Mouse (Mus musculus) midbrain, embryonic 12.5 days (tissue): ENCODE results near the gene Gm21981. TPM values are rescaled to one million over a fixed set of nuclear protein-coding genes. Genes with fewer than 3 reads are reported as not detected.

ENCODE experiments used
- ATAC-seq: fragments of 200-750 bp; cut with Nextera tagmentation; 2 replicates; pipeline ENCODE4 v1.8.0; 2017; ENCODE audit warnings: low read depth, moderate TSS enrichment, moderate library complexity; ENCODE audit not compliant: low FRiP score
- H3K27ac ChIP-seq: fragments of 300-500 bp; sonication (generic); replicated peaks from 2 replicates; pipeline ENCODE4 v1.5.1; 2016; ENCODE audit warnings: mild to moderate bottlenecking
- H3K27me3 ChIP-seq: fragments of 300-500 bp; sonication (generic); 2 replicates; pipeline ENCODE4 v1.6.1; 2016; ENCODE audit warnings: mild to moderate bottlenecking
- H3K36me3 ChIP-seq: fragments of 300-500 bp; sonication (generic); 2 replicates; pipeline ENCODE4 v1.6.1; 2016
- H3K4me1 ChIP-seq: fragments of 300-500 bp; sonication (generic); 2 replicates; pipeline ENCODE4 v1.6.1; 2016
- H3K4me2 ChIP-seq: fragments of 300-500 bp; sonication (generic); replicated peaks from 2 replicates; pipeline ENCODE4 v1.6.1; 2016; ENCODE audit warnings: mild to moderate bottlenecking, moderate library complexity
- H3K4me3 ChIP-seq: fragments of 300-500 bp; sonication (generic); 2 replicates; pipeline ENCODE4 v1.5.1; 2016; ENCODE audit warnings: mild to moderate bottlenecking
- H3K9ac ChIP-seq: fragments of 300-500 bp; sonication (generic); replicated peaks from 2 replicates; pipeline ENCODE4 v1.6.1; 2016; ENCODE audit warnings: mild to moderate bottlenecking, moderate library complexity
- H3K9me3 ChIP-seq: fragments of 300-500 bp; sonication (generic); 2 replicates; pipeline ENCODE4 v1.6.1; 2016; ENCODE audit warnings: mild to moderate bottlenecking
- WGBS: fragments of 180-500 bp; shearing (Covaris S2); methylation state at CpG from one replicate; pipeline ENCODE4 v1.1.7; 2016; 5-methylcytosine and 5-hydroxymethylcytosine counted together
- polyA plus RNA-seq: library from polyadenylated mRNA; unstranded; fragments of >200 nt; fragmentation: Nextera tagmentation; extraction: Ambion mirVana; gene quantifications from 2 replicates; pipeline ENCODE4 v1.2.1, GENCODE M21; 2016

Gm21981 gene
- polyA plus RNA-seq, 1 experiment from 2014 or later: 0.41 TPM

DNA sequence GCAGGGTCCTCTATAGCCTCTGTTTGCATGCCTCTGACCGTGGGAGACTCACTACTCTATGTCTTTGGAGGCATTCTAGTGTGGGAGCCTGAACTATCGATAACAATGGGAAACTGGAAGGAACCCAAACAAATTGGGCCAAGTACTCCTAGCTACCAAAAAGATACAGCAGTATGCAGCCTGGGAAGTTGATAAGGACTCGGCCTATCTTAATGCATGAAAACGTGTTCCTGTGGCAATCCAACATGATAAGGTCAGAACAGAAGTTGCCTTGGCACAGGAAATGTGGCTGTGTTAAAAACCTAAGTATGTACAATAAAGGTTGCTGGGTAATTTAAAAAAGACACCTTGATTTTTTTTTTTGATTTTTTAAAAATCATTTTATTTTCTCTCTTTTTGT is 26.9 kb upstream of the Gm21981 start:
- Histone ChIP-seq H3K4me3 (no peak overlapping the region), H3K27me3 (0 out of 2 replicates have a peak, but pooled peaks cover 3% of the 10 kb centered on the region), H3K4me2 (no peak overlapping the region), H3K9me3 (no peaks in the 10 kb centered on the region), H3K9ac (no peak overlapping the region), H3K36me3 (no peaks in the 10 kb centered on the region), H3K27ac (no peak overlapping the region), H3K4me1 (no peaks in the 10 kb centered on the region)
- 86% methylated on average over 4 of the region's 4 CpGs for WGBS
- no peak for ATAC-seq

DNA sequence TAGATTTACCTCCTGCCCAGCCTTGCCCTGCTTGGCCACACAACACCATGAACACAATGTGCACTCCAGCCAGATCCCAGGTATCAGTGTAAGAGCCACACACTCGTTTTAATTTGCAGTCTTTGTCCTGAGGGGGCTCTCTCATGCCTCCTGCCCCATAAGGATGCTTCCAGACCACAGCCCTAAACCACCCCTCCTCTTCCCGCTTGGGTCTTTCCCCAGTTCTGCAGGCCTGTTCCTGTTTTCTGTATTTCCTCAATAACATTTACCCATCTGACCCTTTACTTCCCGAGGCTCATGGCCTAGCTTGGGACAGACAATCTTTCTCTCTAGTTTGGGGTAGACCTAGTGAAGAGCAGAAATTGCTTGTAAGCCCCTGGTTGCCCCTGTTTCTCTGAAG is 20.8 kb upstream of the Gm21981 start:
- H3K9me3 ChIP-seq: no peaks in the 10 kb centered on the region
- WGBS: 72% methylated on average over 3 of the region's 3 CpGs
- H3K36me3 ChIP-seq: no peaks in the 10 kb centered on the region
- H3K27me3 ChIP-seq: 0 out of 2 replicates have a peak, but pooled peaks cover 3% of the 10 kb centered on the region
- H3K4me3 ChIP-seq: no peak overlapping the region
- H3K4me2 ChIP-seq: no peak overlapping the region
- H3K9ac ChIP-seq: no peak overlapping the region
- H3K27ac ChIP-seq: no peak overlapping the region
- ATAC-seq: no peak
- H3K4me1 ChIP-seq: no peaks in the 10 kb centered on the region

- no peak for ATAC-seq
Observed at GRCm38 (mm10) chr17:47712889-47713571, 18.8 kb upstream of the Gm21981 start.

DNA sequence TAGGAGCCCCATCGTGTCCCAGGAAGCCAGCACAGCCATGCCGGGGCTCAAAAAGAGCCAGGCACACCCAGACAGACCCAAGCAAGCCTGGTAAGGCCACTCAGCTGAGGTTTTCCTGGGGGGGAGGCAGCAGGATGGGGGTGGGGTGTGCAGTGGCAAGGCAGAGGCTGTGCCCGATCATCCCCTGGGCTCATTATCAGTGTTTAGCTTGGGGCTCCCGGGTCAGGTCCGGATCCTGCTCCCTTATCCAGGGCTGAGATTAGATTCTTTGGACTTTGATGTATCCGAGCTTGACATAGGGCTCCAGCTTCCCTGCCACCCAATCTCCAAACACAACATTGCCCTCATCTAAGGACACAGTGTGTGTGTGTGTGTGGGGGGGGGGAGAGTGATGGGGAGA is 17.6 kb upstream of the Gm21981 start:
- no peaks in the 10 kb centered on the region for H3K4me1 ChIP-seq
- no peak overlapping the region for H3K4me3 ChIP-seq
- WGBS: 67% methylated on average over 6 of the region's 6 CpGs
- ATAC-seq: no peak
- H3K9me3 ChIP-seq: no peaks in the 10 kb centered on the region
- no peak overlapping the region for H3K4me2 ChIP-seq
- no peak overlapping the region for H3K9ac ChIP-seq
- H3K27me3 ChIP-seq: no peaks in the 10 kb centered on the region
- H3K36me3 ChIP-seq: no peaks in the 10 kb centered on the region
- no peak overlapping the region for H3K27ac ChIP-seq

More at GRCm38 (mm10) chr17:47712889-47713571, 18.8 kb upstream of the Gm21981 start:
- Histone ChIP-seq H3K27ac (no peak overlapping the region), H3K4me3 (no peak overlapping the region), H3K4me2 (no peak overlapping the region), H3K27me3 (0 out of 2 replicates have a peak, but pooled peaks cover 1% of the 10 kb centered on the region), H3K9ac (no peak overlapping the region), H3K9me3 (no peaks in the 10 kb centered on the region), H3K4me1 (no peaks in the 10 kb centered on the region), H3K36me3 (no peaks in the 10 kb centered on the region)
- 50% methylated on average over 10 of the region's 22 CpGs for WGBS

GRCm38 (mm10) chr17:47710036-47710435 is 15.8 kb upstream of the Gm21981 start:
- no peak for ATAC-seq
- H3K4me2 ChIP-seq: no peak overlapping the region

DNA sequence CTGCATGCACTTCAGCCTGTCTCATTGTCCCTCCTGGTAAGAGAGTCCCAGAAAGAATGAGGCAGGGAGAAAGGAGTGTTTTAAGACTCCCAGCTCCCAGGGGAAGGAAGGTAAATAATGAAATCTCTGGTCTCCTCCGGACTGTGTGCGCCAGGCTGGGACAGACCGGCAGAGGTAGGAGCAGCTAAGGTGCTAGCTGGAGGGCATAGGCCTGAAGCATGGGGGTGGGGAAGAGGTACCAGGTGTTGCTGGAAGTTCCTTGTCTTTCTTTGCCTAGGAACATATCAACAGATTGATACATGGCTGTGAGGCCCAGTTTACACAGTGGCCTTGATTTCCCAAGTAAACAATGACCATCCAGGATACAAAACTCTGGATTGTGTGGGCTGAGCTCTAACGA is 14.7 kb upstream of the Gm21981 start:
- Histone ChIP-seq H3K27ac (no peak overlapping the region), H3K4me1 (no peaks in the 10 kb centered on the region), H3K9me3 (no peaks in the 10 kb centered on the region), H3K4me2 (no peak overlapping the region), H3K9ac (no peak overlapping the region), H3K27me3 (no peaks in the 10 kb centered on the region), H3K36me3 (0 out of 2 replicates have a peak, but pooled peaks cover 5% of the 10 kb centered on the region), H3K4me3 (no peak overlapping the region)
- 81% methylated on average over 4 of the region's 4 CpGs for WGBS
- ATAC-seq: no peak

More at GRCm38 (mm10) chr17:47710036-47710435, 15.8 kb upstream of the Gm21981 start:
- H3K27me3 ChIP-seq: no peaks in the 10 kb centered on the region
- no peaks in the 10 kb centered on the region for H3K4me1 ChIP-seq
- no peak overlapping the region for H3K4me3 ChIP-seq
- WGBS: 79% methylated on average over 3 of the region's 3 CpGs
- H3K9ac ChIP-seq: no peak overlapping the region
- no peak overlapping the region for H3K27ac ChIP-seq
- no peaks in the 10 kb centered on the region for H3K9me3 ChIP-seq
- H3K36me3 ChIP-seq: no peaks in the 10 kb centered on the region

- Histone ChIP-seq H3K9me3 (no peaks in the 10 kb centered on the region), H3K27ac (no peak overlapping the region), H3K27me3 (peaks cover 8% of the 10 kb centered on the region), H3K4me3 (no peak overlapping the region), H3K4me1 (0 out of 2 replicates have a peak, but pooled peaks cover 3% of the 10 kb centered on the region), H3K9ac (no peak overlapping the region), H3K36me3 (peaks cover 14% of the 10 kb centered on the region; the same call in 1 of the 2 replicates), H3K4me2 (no peak overlapping the region)
- 88% methylated on average over 3 of the region's 3 CpGs for WGBS
- no peak for ATAC-seq
Observed at GRCm38 (mm10) chr17:47707961-47708360, 13.7 kb upstream of the Gm21981 start.

- ATAC-seq: no peak
Observed at GRCm38 (mm10) chr17:47706196-47706595, 11.9 kb upstream of the Gm21981 start.

GRCm38 (mm10) chr17:47704692-47705091 is 10.4 kb upstream of the Gm21981 start:
- no peak overlapping the region for H3K27ac ChIP-seq
- H3K36me3 ChIP-seq: peaks cover 40% of the 10 kb centered on the region
- H3K9me3 ChIP-seq: no peaks in the 10 kb centered on the region
- 84% methylated on average over 4 of the region's 4 CpGs for WGBS
- no peak overlapping the region for H3K9ac ChIP-seq
- peaks cover 18% of the 10 kb centered on the region for H3K27me3 ChIP-seq
- H3K4me2 ChIP-seq: no peak overlapping the region
- H3K4me3 ChIP-seq: no peak overlapping the region
- H3K4me1 ChIP-seq: 0 out of 2 replicates have a peak, but pooled peaks cover 3% of the 10 kb centered on the region
- no peak for ATAC-seq

More at GRCm38 (mm10) chr17:47706196-47706595, 11.9 kb upstream of the Gm21981 start:
- WGBS: 80% methylated on average over 1 of the region's 1 CpGs
- Histone ChIP-seq H3K4me2 (no peak overlapping the region), H3K27me3 (peaks cover 18% of the 10 kb centered on the region), H3K9ac (no peak overlapping the region), H3K4me3 (no peak overlapping the region), H3K9me3 (no peaks in the 10 kb centered on the region), H3K27ac (no peak overlapping the region), H3K4me1 (0 out of 2 replicates have a peak, but pooled peaks cover 3% of the 10 kb centered on the region), H3K36me3 (peaks cover 29% of the 10 kb centered on the region)

DNA sequence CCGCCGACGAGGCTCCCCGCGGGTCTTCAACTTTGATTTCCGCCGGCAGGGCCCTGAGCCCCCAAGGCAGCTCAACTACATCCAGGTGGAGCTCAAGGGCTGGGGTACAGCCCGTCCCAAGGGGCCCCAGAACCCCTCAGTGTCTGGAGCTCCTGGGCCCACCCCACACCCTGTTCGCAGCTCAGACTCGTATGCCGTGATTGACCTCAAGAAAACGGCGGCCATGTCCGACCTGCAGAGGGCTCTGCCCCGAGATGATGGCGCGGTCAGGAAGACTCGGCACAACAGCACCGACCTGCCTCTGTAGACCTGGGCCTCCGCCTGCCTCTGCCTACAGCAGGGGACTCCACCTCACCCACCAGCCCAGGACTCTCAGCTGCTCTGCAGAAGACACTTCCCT is 9.3 kb upstream of the Gm21981 start:
- Histone ChIP-seq H3K4me1 (0 out of 2 replicates have a peak, but pooled peaks cover 3% of the 10 kb centered on the region), H3K9me3 (no peaks in the 10 kb centered on the region), H3K9ac (0 out of 2 replicates have a peak overlapping the region, but pooled peaks have one; percentile 12), H3K4me2 (no peak overlapping the region), H3K4me3 (no peak overlapping the region), H3K27me3 (peaks cover 18% of the 10 kb centered on the region), H3K27ac (no peak overlapping the region), H3K36me3 (peaks cover 44% of the 10 kb centered on the region)
- 29% methylated on average over 20 of the region's 20 CpGs for WGBS
- ATAC-seq: no peak

- H3K9ac ChIP-seq: no peak overlapping the region
- H3K4me1 ChIP-seq: 0 out of 2 replicates have a peak, but pooled peaks cover 3% of the 10 kb centered on the region
- H3K27me3 ChIP-seq: peaks cover 18% of the 10 kb centered on the region
- H3K4me3 ChIP-seq: no peak overlapping the region
- WGBS: 53% methylated on average over 28 of the region's 28 CpGs
- H3K9me3 ChIP-seq: no peaks in the 10 kb centered on the region
- no peak overlapping the region for H3K4me2 ChIP-seq
- peaks cover 49% of the 10 kb centered on the region for H3K36me3 ChIP-seq
- ATAC-seq: peak; percentile 30; the same call in 1 of the 2 replicates
- no peak overlapping the region for H3K27ac ChIP-seq
Observed at GRCm38 (mm10) chr17:47702548-47703345, 8.5 kb upstream of the Gm21981 start.

DNA sequence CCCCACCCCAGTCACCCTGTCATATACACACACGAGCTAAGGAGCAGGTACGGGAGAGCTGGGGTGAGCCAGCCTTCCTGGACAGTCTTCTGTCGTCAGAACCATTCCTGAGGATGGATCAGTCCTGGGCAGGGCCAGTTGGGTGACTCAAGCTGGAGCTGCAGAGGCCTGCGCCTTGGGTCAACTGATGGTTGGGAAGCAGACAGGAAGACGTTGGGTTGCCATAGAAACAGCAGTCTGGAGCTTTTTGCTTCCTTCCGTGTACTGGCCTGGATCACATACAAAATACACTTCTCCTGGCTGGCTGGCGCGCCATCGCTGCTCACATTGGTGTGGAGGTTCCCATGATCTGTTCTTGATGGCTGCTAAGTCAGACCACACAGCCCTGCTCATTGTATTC is 7.5 kb upstream of the Gm21981 start:
- Histone ChIP-seq H3K4me1 (0 out of 2 replicates have a peak, but pooled peaks cover 3% of the 10 kb centered on the region), H3K36me3 (peaks cover 51% of the 10 kb centered on the region), H3K9ac (no peak overlapping the region), H3K4me3 (no peak overlapping the region), H3K27ac (no peak overlapping the region), H3K4me2 (no peak overlapping the region), H3K9me3 (no peaks in the 10 kb centered on the region), H3K27me3 (peaks cover 18% of the 10 kb centered on the region)
- ATAC-seq: no peak
- 81% methylated on average over 9 of the region's 9 CpGs for WGBS
